Mouse (Mus musculus): Measurements from ENCODE around the gene Srf.

Srf gene

DNA sequence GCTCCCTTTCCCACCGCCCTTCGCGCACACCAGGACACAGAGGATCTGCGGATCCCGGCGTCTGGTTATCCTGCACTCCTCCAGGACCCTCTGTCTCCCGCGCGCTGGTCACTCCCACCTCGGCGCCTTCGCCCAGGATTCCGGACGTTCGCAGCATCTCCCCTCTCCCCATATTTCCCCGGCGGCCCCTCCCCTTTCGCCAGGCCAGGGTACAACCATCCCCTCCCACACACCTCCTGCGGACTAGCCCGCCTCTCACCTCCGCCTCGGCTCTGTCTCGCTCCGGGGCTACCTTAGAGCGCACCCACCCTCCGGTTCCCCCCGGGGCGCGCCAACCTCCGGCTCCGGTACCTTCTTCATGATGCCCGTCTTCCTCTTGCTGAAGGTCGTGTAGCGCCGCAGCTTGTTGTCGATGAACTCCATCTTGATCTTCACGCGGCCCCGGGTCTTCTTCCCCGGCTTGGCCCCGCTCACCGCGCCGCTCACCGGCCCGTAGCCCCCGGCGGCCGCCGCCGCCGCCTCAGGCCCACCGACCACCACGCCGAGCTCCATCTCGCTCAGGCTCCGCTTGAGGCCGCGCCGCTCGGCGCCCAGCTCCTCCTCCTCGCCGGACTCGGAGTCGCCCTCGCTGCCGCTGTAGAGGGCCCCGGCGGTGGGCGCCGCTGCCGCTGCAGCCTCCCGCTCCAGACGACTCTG lies 850 bp downstream of the Srf start:
- DNase-seq: peak; percentile 53

- peak; percentile 22 for DNase-seq
Observed at GRCm38 (mm10) chr17:46554646-46554976, 1.4 kb downstream of the Srf start.

- no peak for DNase-seq
Observed at GRCm38 (mm10) chr17:46553926-46554325, 2.0 kb downstream of the Srf start.

- no peak for DNase-seq
Observed at GRCm38 (mm10) chr17:46553469-46553868, 2.5 kb downstream of the Srf start.

DNA sequence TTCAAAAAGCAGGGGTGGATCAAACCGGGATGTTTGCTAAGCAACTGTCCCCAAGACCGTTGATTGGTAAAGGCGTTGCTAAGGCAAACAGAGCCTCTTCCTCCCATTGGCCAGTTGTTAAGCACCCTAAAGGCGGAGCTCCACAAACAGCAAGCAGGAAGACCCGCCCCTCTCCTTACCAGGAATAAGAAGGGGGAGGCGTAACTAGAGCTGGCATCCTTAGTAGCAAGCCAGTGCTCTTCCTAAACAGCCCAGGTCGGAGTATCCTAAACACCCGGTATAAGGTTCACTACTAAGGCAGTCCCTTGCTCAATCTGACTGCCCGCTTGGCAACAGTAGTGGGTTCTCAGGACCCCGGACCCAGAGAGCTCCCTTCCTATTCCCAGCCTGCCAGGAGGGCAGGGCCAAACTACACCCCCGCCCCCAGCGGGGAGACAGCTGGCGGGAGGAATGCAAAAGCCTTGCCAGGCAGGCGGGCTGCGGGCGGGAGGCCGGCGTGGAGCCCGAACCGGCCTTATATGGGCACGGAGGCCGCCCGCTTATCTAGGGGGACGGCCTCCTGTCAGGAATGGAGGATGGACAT lies 3.0 kb downstream of the Srf start:
- DNase-seq: peak; percentile 71

DNA sequence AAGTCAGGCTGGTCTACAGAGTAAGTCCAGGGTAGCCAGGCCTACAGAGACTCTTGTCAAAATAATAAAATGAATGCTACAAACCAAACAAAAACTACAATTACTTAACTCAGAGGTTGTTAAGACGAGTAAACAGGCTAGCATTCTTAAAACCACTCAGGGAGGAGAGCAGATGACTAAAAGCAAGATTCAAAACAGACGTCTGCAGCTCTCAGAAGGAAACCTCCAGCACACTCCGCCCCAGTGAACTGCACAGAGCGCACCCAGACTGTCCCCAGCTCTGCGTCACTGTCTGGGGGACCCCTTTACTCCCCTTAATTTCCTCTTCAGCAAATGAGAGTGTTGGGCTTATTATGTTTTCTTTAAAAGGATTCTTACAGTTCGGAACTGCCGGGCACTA lies 3.8 kb downstream of the Srf start:
- no peak for DNase-seq

GRCm38 (mm10) chr17:46551369-46551768 lies 4.6 kb downstream of the Srf start:
- no peak for DNase-seq

DNA sequence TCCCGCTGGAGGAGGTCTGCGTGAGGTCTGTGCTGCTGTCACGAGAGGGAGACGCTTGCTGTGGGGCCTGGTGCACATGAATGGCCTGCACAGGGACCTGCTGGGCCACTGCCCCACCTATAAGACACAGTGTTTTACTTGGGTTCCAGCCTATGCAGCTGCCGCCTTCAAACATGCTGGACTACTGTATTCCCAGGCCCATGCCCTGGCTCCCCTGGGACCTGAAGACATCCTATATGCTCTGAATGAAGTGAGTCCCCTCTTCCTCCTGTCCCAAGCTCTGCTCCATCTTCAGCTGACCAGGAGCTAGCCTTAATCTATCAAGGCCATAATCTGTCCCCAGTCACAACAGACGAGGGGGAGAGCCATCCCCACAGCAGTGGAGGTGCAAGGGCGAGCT lies 5.1 kb downstream of the Srf start:
- no peak for DNase-seq

DNA sequence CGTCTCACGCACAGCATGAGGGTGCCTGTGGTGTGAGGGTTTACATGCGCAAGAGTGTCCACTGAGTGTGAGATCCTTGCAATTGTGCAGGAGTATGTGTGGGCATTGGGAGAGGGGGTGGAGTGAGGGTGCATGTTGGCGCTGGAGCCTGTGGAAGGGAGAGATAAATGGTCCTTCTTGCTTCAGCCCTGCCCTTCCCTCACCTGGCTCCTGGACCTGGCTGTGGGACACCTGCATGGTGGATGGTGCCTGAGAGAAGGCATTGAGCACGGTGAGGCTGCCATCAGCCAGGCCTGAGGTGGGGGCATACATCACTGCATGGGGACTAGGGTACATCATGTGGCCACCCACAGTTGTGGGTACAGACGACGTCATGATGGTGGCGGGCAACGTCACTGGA lies 6.3 kb downstream of the Srf start:
- DNase-seq: no peak

DNA sequence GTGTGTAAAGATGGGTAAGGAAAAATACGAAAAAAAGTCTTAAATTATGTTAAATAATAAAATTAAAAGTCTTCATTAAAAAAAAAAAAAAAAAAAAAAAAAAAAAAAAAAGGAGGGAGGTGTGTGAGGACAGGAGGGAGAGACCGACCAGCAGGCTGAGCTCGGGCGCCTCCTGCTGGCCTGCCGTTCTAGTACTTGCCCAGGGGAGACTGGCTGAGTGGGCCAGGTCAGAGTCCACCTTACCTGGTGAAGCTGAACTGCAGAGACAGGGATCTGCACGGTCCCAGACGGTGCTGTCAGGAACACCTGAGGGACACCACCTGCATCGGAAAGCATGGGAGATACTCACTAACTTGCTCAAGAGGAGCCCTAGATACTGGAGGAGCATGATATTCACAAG lies 6.8 kb downstream of the Srf start:
- DNase-seq: peak; percentile 61

DNA sequence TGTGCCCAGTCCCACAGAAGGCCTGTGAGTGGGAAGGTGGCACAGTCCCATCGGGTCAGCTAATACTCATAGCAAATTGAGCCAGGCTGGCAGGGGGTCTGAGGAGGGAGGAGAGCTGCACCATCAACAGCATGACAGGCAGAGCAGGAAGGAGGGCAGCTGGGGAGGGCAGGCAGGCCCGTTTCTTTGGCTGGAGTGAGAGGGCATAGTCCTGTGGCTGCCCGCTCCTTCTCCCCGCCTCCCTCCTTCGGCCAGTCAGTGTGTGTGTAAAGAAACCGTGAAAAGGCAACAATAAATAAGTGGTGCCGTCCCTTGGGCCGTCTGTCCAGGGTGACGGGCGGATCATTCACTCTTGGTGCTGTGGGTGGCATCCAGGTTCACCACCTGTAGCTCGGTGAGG lies 7.2 kb downstream of the Srf start:
- DNase-seq: no peak

DNA sequence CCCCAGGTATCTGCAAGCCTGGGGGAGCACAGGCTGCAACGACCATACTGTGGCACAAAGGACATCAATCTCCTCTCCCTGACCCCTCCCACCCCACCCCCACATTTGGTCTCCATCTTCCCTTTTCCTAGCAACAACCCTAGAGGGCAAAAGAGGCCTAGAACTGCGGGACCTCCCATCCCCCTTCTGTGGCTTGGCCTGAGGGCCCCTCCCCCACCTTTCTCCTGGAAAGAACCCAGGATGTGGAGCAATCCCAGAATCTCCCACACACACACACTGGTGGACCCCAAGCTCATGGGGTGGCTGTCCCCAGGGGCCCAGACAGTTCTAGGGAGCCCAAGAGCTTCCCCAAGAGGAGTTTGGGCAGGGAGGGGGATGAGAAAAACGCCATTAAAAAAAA lies 8.1 kb downstream of the Srf start:
- DNase-seq: no peak

DNA sequence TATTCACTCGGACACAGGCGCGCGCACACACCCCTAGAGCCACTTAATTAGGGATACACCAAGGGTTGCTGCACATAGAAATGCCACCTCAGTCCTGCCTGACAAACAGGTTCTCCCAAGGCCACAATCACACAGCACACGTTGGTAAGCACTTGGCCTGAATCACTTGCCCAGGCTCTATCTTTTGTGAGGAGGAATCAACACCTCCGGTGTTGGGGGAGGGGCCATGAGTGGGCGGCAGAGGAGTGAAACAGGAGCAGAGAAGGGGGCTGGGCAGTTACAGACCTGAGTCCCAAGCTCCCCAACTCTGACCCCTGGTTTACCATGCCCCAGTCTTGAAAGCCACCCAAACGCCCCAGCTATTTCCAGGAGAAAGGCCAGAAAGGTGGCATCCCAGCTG lies 9.0 kb downstream of the Srf start:
- no peak for DNase-seq

- DNase-seq: no peak
Observed at GRCm38 (mm10) chr17:46546591-46546990, 9.4 kb downstream of the Srf start.

GRCm38 (mm10) chr17:46545813-46546564 lies 10.0 kb downstream of the Srf start, which contains the start of gene Cul9:
Gene Cul9 (minus strand): TSS chr17:46546388.
- DNase-seq: peak; percentile 83

DNA sequence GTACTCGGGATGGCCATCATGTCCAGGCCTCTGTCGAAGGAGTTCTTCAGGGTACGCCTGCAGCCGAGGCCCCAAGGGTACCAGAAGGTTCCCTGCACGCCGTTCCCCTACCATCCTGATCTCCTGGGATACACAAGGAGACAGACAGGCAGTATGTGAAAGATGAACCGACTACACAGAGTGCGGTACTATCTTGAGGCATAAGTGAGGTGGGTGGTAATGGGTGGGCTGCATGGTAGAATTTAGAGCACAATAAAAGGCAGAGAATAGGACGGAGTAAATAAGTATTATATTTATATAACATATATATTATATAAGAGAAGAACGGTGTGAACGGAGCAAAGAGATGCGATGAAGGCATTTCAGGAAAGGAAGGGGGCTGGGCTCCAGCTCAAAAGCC lies 12.3 kb downstream of the Srf start:
- no peak for DNase-seq

DNA sequence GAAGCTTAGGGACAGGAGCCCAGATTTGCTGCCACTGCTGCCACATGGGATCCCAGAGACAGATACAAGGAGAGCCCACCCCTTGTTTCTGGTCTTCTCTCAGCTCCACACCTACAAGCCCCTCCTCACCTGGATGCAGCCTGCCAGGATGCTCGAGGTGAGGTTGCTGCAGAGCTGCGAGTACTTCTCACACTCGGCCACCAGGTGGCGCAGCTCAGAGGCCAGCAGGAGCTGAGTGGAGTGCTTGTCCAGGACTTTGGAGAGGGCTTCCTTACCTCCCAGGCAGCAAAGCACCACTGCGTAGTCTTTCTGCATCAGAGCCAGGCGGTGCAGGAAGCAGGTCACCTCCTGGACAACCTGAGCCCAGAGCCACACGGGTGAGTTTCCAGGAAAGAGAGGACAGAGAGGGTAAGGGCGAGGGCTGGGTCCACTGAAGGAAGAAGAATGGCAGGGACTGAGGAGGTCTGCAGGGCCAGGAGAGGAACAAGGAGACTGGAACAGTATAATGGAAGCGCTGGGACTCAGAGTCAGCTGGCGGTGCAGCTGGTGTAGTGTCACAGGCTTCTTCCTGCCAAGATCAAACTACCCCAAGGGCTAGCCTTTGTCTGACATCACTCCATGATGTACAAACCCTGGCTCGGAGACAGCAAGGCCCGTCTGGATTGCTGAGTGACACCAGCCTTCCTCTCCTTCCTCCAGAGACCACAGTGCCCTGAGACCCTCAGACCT lies 30.2 kb downstream of the Srf start:
- DNase-seq: peak; percentile 84

DNA sequence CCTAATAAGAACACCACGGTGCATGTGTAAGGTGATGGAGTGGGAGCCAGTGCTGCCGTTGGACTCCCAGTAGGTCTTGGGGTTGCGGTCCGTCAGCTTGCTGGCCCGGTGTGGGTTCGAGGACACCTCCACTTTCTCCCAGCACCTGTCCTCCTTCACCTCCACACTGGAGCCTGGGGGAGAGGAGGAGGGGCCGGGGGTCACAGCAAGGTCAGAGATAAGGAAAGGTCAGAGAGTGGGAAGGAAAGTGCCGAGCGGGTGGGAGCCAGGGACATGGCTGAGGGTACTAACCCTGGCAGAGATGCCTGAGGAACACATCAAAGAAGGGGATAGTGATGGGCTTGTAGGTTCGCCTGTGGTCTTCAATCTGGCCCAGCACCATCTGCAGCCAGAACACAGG lies 30.9 kb downstream of the Srf start:
- DNase-seq: no peak

- DNase-seq: no peak
Observed at GRCm38 (mm10) chr17:46521963-46522668, 33.9 kb downstream of the Srf start.

DNA sequence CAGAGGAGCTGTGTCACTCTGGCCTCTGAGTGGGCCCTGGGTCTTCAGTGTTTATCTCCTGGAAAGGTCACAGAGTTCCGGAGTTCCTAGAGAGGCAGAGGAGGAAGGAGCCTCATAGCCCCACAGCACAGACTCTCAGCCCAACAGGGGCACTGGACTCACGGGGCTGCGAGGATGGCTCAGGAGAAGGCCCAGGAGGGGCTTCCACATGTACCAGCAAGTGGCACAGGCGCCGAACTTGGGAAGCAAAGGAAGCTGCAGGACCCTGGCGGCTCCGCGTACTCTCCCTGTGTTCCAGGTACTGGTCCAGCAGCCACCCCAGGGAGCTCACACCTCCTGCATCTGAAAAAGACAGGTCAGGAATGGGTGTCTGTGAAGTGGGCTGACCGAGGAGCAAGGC lies 34.8 kb downstream of the Srf start:
- no peak for DNase-seq

DNA sequence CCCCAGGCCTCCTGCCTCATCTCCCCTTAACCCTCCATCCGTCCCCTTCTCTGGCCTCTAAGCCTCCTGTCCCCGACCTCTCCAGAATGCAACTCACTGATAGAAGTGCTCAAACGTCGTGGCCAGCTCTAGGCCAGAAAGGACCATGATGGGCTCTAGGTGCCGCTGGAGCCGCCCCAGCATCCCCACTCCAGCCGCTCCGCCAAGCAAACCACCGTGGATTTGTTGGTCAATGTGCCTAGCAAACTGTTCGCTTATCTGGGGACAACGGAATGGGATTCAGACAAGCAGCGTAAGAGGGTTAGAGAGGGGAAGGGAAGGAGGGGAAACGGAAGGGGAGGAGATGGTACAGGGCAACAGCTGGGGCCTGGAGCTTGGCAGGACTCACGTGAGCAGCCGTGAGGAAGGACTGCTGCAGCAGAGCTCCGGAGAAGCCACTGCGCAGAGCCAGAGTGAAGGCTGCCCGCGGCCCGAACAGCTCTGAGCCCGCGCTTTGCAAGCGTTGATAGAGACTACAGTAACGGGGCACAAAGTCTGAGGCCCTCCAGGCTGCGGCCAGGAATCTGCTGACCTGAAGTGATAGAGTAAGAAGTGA lies 35.5 kb downstream of the Srf start:
- no peak for DNase-seq

- no peak for DNase-seq
Observed at GRCm38 (mm10) chr17:46519971-46520370, 36.0 kb downstream of the Srf start.

DNA sequence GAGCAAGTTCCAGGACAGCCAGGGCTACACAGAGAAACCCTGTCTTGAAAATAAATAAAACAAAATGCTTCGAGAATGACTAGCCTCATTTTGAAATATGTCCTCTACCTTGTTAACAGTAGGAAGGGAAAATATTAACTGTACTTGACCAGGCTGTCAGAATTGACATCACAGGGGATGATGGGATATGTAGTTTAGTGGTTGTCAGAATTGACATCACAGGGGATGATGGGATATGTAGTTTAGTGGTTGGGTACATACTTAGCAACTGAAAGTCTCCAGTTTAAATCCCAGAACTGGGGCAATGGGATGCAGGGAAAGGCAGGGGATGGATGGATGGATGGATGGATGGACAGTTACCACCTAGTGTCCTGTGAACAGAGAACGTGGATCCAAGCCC lies 42.6 kb downstream of the Srf start:
- no peak for DNase-seq
